Mouse (Mus musculus): ENCODE measurements at regions not wholly inside any gene's neighbourhood (a gene's known extent, or its start where the extent isn't known, plus 50 kb on each side); places are given as distances from the start of the nearest gene placed in this dataset.

DNA sequence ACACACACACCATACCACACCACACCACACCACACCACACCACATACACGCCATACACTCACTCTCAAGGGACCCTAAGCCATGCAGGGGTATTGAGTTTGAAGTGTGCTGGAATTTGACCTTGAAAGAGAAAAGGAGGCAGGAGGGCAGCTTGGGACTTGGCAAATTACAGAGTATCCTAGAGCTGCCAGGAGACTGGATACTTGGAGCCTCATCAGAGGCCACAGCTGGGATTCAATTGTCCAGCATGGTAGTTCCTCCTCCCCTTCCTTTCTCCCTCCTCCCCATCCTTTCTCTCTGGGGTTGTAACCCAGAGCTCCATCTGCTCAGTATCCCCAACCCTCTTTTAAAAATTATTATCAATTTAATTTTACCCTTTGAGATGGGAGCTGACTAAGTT lies 50.7 kb upstream of the Tarbp1 start:
- Histone ChIP-seq H3K36me3 (ENCODE audit: control insufficient read depth, insufficient read depth, low read length) (no peaks in the 10 kb centered on the region), H3K9ac (ENCODE audit: low read depth, low read length) (no peak overlapping the region), H3K9me3 (ENCODE audit: control insufficient read depth, low read length) (no peaks in the 10 kb centered on the region), H3K4me2 (ENCODE audit: low read length) (no peak overlapping the region), H3K27ac (ENCODE audit: low read depth, low read length) (no peak overlapping the region), H3K4me3 (ENCODE audit: low read length) (no peak overlapping the region), H3K4me1 (ENCODE audit: control insufficient read depth, insufficient read depth, low read depth, low read length) (peaks cover 7% of the 10 kb centered on the region), H3K27me3 (replicated peaks; ENCODE audit: control insufficient read depth, insufficient read depth, low read length) (no peaks in the 10 kb centered on the region)
- 65% methylated on average over 1 of the region's 1 CpGs for WGBS
- ATAC-seq, result no peak

Data from hindbrain, embryonic 16.5 days (tissue).